Mouse (Mus musculus): ENCODE results near the gene Atg9b.
"Not testable (repeated sequence)": the region's sequence is repeated elsewhere in the genome, so short reads cannot be mapped to it uniquely, and the experiment has no call there.

Atg9b gene

GRCm38 (mm10) chr5:24405389-24405876 is 13.5 kb upstream of the Atg9b start:
- DNase-seq (ENCODE audit: low read depth, low spot score), result no peak

- no peak for DNase-seq (ENCODE audit: low read depth, low spot score)
Observed at GRCm38 (mm10) chr5:24404594-24405360, 12.8 kb upstream of the Atg9b start.

- DNase-seq (ENCODE audit: low read depth, low spot score), result no peak
Observed at GRCm38 (mm10) chr5:24401969-24402368, 10.0 kb upstream of the Atg9b start.

DNA sequence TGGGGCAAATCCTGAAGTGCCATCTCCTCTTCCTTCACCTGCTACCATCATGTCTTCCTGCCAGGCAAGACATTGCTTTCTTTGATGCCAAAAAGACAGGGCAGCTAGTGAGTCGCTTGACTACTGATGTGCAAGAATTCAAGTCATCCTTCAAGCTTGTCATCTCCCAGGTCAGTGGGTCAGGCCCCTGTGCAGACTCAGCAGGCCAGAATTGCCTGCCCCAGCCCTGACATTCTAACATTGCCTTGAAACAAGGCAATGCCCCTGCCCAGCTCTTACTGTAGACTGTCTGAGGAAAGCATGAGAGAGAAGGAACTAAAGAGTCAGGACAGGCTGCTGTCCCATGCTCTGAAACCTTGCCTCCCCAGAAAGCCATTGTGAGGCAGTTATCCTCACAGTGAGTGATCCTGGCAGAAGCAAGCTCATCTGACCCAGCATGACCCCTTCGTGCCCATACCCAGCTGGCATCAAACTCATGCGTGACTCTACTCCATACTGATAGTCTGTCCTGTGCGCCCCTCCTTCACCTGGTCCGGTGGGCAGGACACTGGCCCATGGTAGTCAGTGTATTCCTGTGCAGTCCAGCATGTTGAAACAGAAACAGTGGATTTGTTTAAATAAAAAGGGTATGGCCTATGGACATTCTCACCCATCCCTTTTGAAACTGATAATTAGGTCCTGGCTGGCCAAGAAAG is 9.1 kb upstream of the Atg9b start:
- DNase-seq (ENCODE audit: low read depth, low spot score), result no peak

- no peak for DNase-seq (ENCODE audit: low read depth, low spot score)
Observed at GRCm38 (mm10) chr5:24400362-24400761, 8.4 kb upstream of the Atg9b start.

GRCm38 (mm10) chr5:24399686-24400085 is 7.7 kb upstream of the Atg9b start:
- DNase-seq (ENCODE audit: low read depth, low spot score), result no peak

DNA sequence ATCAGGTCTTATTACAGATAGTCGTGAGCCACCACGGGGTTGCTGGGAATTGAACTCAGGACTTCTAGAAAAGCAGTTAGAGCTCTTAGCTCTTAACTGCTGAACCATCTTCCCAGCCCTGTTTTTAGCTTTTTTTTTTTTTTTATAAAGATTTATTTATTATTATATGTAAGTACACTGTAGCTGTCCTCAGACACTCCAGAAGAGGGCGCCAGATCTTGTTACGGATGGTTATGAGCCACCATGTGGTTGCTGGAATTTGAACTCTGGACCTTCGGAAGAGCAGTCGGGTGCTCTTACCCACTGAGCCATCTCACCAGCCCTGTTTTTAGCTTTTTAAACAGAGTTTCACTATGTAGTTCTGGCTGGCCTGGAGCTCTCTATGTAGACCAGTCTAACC is 4.3 kb upstream of the Atg9b start:
- not testable (repeated sequence) for DNase-seq (ENCODE audit: low read depth, low spot score)

GRCm38 (mm10) chr5:24394165-24394894 is 2.4 kb upstream of the Atg9b start:
- peak; percentile 100 for DNase-seq (ENCODE audit: low read depth, low spot score)

DNA sequence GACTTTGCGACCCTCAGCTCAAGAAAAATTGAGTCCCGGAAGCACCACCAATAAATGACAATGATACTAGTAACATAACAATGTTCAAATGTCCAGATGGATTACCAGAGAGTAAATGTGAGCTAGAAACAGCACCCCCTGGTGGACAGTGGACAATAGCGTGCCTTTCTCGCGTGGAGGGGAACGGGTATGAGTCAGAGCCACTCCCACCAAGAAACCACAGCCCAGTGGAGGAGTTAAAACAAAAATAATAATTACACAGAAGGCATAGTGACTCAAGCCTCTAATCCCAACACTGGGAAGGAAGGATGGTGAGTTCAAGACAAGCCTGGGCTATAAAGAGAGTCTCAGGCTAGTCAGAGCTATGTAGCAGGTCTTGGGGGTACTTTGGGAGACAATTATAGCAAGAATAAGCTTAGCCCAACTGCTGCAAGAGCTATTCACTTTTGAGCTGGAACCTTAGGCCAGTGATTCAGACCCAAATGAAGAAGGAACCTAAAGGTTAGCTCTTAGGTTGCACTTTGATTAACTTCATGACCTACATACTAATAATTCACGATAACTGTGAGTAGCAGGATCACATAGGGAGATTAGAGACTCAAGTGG is 1.6 kb upstream of the Atg9b start, which contains the start of gene Abcb8:
TSS of gene Abcb8 (plus strand) at position 272 of the 606 bp plus-strand sequence.
- peak; percentile 89 for DNase-seq (ENCODE audit: low read depth, low spot score)

DNA sequence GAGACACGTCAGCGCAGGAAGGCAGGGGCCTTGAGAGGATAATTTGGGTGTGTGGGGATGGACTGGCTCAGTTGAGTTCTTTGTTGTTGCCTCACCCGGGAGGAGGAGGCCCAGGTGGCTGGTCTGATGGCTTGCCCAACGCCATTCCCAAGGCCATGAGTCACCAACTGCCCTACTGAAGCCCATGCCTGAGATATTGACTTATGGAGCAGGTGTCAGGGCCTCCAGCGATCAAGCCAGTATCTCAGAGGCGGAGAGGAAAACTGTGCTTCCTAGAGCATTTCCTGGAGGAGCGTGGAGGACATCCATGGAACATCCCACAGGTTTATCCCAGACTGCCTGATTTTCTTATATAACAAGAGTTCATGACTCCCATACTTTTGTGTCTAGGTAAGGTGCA is 781 bp upstream of the Atg9b start:
- DNase-seq (ENCODE audit: low read depth, low spot score), result no peak

- no peak for DNase-seq (ENCODE audit: low read depth, low spot score)
Observed at GRCm38 (mm10) chr5:24389658-24390020, 2.3 kb downstream of the Atg9b start.

GRCm38 (mm10) chr5:24389011-24389657 is 2.8 kb downstream of the Atg9b start:
- DNase-seq (ENCODE audit: low read depth, low spot score), result peak; percentile 76

DNA sequence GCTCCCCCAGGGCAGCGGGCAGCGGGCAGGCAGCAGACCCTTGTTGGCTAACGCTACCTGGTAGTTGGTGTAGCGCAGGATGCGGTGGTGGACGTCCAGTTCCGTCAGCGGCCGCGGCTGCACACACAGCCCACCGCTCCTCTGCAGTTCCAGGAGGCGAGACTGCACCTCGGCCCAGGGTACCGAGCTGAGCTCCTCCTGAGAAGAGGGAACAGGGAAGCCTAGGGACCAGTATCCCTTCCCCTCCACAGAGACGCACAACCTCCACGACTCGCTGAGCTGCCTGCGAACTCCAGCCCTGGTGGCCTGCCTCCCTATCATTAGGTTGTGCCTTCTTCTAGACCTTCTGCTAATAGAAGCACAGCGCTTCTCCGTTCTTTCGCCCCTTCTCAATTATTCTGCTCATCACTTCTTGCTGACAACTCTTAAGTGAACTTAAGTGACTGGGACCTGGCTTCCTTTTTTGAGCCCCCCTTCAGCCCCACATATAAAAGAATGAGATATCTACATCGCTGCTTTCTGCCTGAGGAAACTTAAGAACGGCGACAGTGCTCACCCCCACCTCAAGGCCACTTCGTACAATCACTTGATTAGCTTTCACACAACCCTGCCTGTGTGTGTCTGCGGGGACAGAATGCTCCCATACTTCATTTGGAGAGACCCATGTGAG is 3.6 kb downstream of the Atg9b start:
- DNase-seq (ENCODE audit: low read depth, low spot score), result peak; percentile 41

DNA sequence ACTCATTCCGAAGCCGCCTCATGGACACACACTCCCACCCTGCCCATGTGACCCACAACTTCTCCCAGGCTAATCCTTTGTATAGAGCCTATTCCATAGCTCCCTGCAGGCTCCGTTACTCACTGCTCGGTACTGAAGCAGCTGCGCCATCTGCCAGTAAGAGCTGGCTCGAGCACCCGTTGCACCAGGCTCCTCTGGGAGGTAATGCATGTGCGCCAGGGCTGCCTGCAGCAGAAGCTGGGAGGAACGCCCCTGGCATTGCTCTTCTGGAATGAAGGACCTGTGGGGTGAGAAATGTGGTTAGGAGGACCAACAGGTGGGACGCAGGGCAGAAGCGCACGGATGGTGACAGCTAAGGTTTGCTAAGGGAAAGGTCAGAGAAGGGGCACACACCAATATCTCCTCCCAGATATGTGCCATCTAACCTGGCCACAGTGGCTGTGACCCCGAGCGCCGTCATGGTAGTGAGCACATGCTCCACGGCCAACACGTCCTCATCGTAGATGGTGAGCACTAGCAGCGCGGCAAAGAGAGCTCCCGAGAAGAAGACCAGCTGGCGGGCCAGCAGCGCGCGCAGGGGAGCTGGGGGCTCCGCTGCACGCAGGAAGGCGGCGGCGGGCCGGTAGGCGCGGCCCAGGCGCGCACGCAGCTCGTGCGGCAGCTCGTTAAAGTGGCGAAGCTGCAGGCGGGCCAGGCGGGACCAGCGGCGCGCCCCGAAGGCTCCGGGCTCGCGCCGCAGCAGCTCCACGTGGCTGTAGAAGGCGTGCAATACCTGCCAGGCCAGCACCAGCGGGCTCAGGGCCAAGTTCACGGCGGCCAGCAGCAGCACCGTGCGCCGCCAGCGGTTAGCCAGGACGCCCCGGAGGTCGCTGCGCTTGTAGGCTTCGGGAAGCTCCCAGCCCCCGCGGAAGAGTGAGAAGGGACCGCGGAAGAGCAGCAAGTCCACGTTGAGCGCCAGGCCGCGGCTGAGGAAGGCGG is 4.4 kb downstream of the Atg9b start:
- DNase-seq (ENCODE audit: low read depth, low spot score), result peak; percentile 78

- no peak for DNase-seq (ENCODE audit: low read depth, low spot score)
Observed at GRCm38 (mm10) chr5:24385887-24386550, 5.9 kb downstream of the Atg9b start.

DNA sequence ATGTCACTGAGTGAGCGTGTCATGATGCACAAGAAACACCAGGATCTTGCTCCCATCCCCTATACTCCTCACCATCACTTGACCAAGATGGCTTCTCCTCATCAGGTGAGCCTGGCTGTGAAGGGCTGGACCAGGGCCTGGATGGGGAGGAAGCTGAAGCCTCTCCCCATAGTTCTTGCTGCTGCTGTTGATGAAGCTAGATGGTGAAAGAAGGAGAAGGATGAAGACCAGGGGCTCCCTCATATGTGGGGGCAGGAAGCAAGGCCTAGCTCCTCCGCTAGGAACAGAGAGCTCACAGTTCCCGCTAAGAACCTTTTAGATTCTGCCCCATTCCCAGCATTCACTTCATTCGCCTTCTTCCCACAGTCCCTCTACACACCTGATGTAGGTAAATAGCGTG is 6.6 kb downstream of the Atg9b start:
- DNase-seq (ENCODE audit: low read depth, low spot score), result no peak

- DNase-seq (ENCODE audit: low read depth, low spot score), result no peak
Observed at GRCm38 (mm10) chr5:24384407-24384806, 7.5 kb downstream of the Atg9b start.

DNA sequence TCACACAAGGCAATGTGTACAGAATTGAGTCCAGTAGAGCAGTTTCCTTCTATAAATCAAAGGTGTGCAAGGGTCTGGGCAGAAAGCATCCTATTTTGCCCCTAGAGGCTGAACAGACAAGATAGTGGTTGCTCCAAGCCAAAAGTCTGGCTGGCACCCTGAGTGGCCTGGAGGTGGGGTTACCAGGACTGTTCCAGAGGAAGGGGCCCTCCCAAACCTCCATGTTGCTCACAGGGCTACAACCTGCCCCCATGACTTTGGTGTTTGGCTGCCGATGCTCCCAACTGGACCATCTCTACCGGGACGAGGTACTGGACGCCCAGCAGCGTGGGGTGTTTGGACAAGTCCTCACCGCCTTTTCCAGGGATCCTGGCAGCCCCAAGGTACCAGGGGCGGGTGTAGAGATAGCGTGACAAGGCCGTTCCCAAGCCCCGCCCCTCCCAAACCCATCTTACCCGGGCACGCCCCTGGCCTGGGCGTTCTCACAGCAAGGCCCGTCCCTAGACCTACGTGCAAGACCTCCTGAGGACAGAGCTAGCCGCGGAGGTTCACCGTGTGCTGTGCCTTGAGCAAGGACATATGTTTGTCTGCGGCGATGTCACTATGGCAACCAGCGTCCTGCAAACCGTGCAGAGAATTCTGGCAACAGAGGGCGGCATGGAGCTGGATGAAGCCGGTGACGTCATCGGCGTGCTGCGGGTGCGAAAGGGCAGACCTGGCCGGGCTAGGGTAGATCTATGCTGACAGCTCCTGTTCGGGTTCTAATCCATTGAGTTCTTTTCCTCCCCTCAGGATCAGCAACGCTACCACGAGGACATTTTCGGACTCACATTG is 8.7 kb downstream of the Atg9b start:
- peak; percentile 99 for DNase-seq (ENCODE audit: low read depth, low spot score)
